Mouse (Mus musculus) megakaryocyte-erythroid progenitor cell, adult 5 weeks (primary cell): ENCODE measurements around the gene Mzt1. TPM values are rescaled to one million over a fixed set of nuclear protein-coding genes. Genes with fewer than 3 reads are reported as not detected.

ENCODE experiments used
- polyA plus RNA-seq: library from polyadenylated mRNA; stranded (reverse); fragments of >175 nt; gene quantifications from 2 replicates; pipeline ENCODE4 v1.2.3, GENCODE M21; 2012

Gene Mzt1
- 18.9 and 23.3 TPM in 2 replicates for polyA plus RNA-seq

DNA sequence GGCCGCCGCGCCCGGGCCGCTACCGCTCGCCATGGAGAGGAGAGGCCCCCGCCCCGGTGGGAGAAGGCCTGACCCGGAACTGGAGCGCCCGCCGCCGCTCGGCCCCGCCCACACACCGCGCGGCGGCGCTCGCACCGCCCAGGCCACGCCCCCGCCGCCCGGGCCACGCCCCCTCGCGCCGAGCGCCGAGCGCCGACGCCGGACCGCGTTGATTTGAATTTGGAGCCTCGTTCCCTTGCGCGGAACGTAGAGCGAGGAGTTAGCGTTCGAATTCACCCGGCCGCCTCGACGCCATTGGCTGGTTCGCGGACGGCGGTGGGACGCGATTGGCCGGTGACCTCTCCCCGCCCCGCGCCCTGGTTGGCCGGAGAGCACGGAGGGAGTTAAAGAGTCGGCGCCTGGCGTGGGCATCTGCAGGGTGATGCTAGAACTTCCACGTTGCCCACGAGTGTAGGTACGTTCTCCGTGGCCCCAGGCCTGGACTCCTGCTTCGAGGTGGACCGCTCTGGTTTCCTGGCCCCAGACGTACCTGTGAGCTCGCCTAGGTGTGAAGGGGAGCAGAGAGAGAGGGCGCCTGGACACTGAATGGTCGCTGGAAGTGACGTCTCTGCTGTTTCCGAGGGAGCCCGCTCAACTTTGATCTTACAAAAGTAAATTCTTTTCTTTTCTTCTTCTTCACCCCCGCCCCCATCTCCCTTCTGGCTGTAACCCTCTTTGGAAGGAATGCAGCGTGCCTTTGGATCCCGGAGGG is at the start of gene Mzt1, which contains the start of gene Bora:
Gene Mzt1 (minus strand): TSS at position 104 of the 751 bp plus-strand sequence.
Gene Bora (plus strand): TSS at position 192 of the 751 bp plus-strand sequence.

DNA sequence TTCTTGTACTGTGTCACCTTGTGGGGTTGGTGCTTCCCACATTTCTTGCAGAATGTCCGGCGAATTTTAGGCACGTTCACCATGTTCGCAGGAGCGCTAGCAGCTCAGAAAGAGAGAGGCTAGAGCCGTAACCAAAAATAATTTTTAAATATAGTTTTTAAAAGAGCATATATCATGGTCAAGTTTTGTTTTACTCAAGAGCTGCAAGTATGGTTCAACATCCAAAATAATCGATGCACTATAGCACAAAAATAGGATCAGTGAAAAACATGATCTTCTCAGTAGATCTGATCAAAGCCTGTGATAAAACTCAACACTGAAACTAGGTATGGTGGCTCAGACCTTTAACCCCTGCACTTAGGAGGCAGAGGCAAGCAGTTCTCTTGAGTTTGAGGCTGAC is 51.7 kb downstream of the Mzt1 start, which contains the start of gene Rpl36a-ps1:
Gene Rpl36a-ps1 (minus strand): TSS at position 101 of the 400 bp plus-strand sequence.

Other genes starting within 250 kb of the Mzt1 start
- 0.55 and 1.3 TPM in 2 replicates for gene Rpl36a-ps1, start 51.8 kb downstream of the Mzt1 start, polyA plus RNA-seq
- gene Bora, start 88 bp upstream of the Mzt1 start, polyA plus RNA-seq = 11.7 and 13.0 TPM in 2 replicates
- 1.1 and 1.8 TPM in 2 replicates for gene Pibf1, start 53.3 kb upstream of the Mzt1 start, polyA plus RNA-seq
- gene Dis3, start 53.6 kb upstream of the Mzt1 start, polyA plus RNA-seq = 11.0 and 14.1 TPM in 2 replicates